Mouse (Mus musculus) hindbrain, embryonic 14.5 days (tissue): ENCODE data around the gene Ccdc9. TPM values are rescaled to one million over a fixed set of nuclear protein-coding genes. Genes with fewer than 3 reads are reported as not detected.
"Not testable (repeated sequence)": the region's sequence is repeated elsewhere in the genome, so short reads cannot be mapped to it uniquely, and the experiment has no call there.

Experiments
- ATAC-seq: fragments of 200-750 bp; cut with Nextera tagmentation; 2 replicates; pipeline ENCODE4 v1.8.0; 2017; ENCODE audit warnings: moderate number of reproducible peaks, mild to moderate bottlenecking, moderate TSS enrichment, moderate library complexity; ENCODE audit not compliant: low FRiP score
- DNase-seq: peaks from one replicate; pipeline ENCODE4 v3.0.0-alpha.2; 2015; ENCODE audit warnings: low spot score
- H3K27ac ChIP-seq: fragments of 300-500 bp; sonication (generic); 2 replicates; pipeline ENCODE4 v1.5.1; 2014; ENCODE audit warnings: mild to moderate bottlenecking, moderate library complexity
- H3K27me3 ChIP-seq: fragments of 300-500 bp; sonication (generic); 2 replicates; pipeline ENCODE4 v1.6.1; 2014; ENCODE audit warnings: mild to moderate bottlenecking, low read length, mixed read lengths; ENCODE audit not compliant: control insufficient read depth, insufficient read depth
- H3K36me3 ChIP-seq: fragments of 300-500 bp; sonication (generic); replicated peaks from 2 replicates; pipeline ENCODE4 v1.6.1; 2014; ENCODE audit not compliant: control insufficient read depth, insufficient read depth
- H3K4me1 ChIP-seq: fragments of 300-500 bp; sonication (generic); replicated peaks from 2 replicates; pipeline ENCODE4 v1.6.1; 2014; ENCODE audit warnings: antibody characterized with exemption, low read length, mixed read lengths; ENCODE audit not compliant: control insufficient read depth, insufficient read depth
- H3K4me2 ChIP-seq: fragments of 300-500 bp; sonication (generic); replicated peaks from 2 replicates; pipeline ENCODE4 v1.6.1; 2014; ENCODE audit warnings: mild to moderate bottlenecking, moderate library complexity
- H3K4me3 ChIP-seq: fragments of 300-500 bp; sonication (generic); replicated peaks from 2 replicates; pipeline ENCODE4 v1.5.1; 2014; ENCODE audit warnings: mild to moderate bottlenecking, low read length
- H3K9ac ChIP-seq: fragments of 300-500 bp; sonication (generic); 2 replicates; pipeline ENCODE4 v1.6.1; 2014
- H3K9me3 ChIP-seq: fragments of 300-500 bp; sonication (generic); 2 replicates; pipeline ENCODE4 v1.6.1; 2016; ENCODE audit warnings: low read length; ENCODE audit not compliant: control insufficient read depth
- WGBS: fragments of 180-500 bp; shearing (Covaris S2); extraction: QIAGEN DNeasy Blood & Tissue Kit; methylation state at CpG from one replicate; pipeline ENCODE4 v1.1.7; 2014; 5-methylcytosine and 5-hydroxymethylcytosine counted together
- polyA plus RNA-seq: library from polyadenylated mRNA; unstranded; fragments of >200 nt; fragmentation: Nextera tagmentation; extraction: Ambion mirVana; gene quantifications from 2 replicates; pipeline ENCODE4 v1.2.1, GENCODE M21; 2014

Ccdc9 gene
- polyA plus RNA-seq, 1 experiment from 2014 or later, result 17.0 TPM

DNA sequence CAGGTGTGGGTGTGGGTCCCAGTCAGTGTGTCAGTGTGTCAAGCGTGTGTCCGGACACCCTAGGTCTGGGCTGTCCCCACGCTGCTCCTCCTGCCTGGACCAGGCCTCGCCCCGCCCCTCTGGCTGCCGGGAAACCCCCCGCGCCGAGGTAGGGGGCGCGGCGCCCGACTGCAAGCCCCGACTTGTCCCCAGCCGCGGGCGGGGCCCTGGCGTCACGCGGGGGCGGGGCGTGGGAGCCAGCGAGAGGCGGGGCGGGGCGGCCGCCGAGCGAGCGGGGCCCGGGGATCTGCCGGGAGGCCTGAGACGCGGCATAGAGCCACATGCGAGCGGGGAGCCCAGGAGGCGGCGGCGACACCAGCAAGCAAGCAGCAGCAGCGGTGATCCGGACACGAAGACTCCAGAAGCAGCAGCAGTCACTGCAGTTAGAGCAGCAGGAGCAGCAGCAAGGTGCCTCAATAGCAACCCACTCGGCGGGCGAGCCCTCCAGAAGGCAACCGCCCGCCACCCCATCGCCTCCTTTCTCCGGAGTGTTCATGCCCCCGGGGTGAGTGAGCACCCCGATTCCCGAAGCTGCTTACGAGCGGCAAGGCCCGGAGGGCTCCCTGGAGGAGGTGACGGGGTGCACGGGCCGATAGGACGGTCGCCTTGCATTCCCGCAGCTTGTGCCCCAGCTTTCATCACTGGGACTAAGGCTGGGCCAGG lies 22.9 kb upstream of the Ccdc9 start:
- under 1% methylated on average over 61 of the region's 61 CpGs for WGBS
- H3K27ac ChIP-seq, result peak overlapping the region; percentile 51; the same call in 1 of the 2 replicates
- H3K9me3 ChIP-seq, result no peaks in the 10 kb centered on the region
- H3K36me3 ChIP-seq, result no peaks in the 10 kb centered on the region
- peak overlapping the region; percentile 63 for H3K4me3 ChIP-seq
- H3K4me1 ChIP-seq, result peaks cover 25% of the 10 kb centered on the region
- DNase-seq (peak; percentile 77), ATAC-seq (peak; percentile 29)
- H3K27me3 ChIP-seq, result no peaks in the 10 kb centered on the region
- peak overlapping the region; percentile 94 for H3K4me2 ChIP-seq
- H3K9ac ChIP-seq, result peak overlapping the region; percentile 53

DNA sequence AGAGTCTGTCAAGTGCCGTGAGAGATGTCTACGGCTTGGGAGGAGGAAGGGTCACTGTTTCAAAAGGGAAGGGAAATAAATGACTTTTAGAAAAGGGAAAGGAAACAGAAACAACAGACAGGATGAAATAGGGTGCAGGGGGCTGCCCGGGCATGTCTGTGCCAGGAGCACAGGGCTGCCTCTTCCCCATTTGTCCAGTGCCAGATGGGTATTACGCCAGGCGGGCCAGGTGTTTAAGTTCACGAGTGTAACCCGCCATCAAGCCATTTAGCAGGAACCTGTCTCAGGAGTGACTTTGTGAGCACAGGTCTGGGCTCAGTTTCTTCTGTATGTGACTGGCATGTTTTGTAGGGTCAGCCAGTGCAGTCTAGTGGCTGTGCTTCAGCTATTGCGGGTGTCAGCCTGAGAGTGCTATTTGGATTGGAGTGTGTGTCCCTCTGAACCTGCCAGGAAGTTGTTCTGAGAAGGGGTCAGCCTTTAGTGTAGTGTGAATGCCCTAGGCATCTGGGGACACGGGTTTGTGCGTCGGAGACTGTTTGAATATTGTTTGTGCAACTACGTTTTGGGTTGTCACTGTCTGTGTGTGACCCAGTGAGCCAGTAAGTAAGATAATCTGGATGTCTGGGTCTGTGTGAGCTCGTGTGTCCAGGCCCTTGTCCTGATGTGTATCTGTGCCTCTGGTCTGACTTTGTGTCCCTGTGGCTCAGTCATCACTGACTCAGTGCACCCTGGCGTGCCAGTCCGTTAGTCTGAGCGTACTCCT lies 22.1 kb upstream of the Ccdc9 start:
- Histone ChIP-seq H3K27ac (0 out of 2 replicates have a peak overlapping the region, but pooled peaks have one; percentile 36), H3K4me3 (peak overlapping the region; percentile 63), H3K36me3 (no peaks in the 10 kb centered on the region), H3K9me3 (no peaks in the 10 kb centered on the region), H3K27me3 (no peaks in the 10 kb centered on the region), H3K4me1 (peaks cover 25% of the 10 kb centered on the region), H3K4me2 (peak overlapping the region; percentile 94), H3K9ac (peak overlapping the region; percentile 53)
- ATAC-seq (no peak), DNase-seq (no peak)
- WGBS, result 44% methylated on average over 16 of the region's 16 CpGs

DNA sequence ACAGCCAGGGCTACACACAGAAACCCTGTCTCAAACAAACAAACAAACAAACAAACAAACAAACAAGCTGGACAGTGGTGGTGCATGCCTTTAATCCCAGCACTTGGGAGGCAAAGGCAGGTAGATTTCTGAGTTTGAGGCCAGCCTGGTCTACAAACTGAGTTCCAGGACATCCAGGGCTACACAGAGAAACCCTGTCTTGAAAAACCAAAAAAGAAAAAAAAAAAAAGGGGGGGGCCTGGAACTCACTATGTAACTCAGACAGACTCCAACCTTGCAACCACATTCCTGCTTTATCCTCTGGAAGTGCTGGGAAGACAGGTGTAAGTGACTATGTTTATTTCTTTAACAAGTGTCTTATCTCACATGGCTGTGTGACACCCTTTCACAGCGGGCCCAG lies 21.5 kb upstream of the Ccdc9 start, which contains the start of gene Bbc3:
Bbc3 (plus strand) TSS at position 301 of the 400 bp plus-strand sequence.
- H3K9ac ChIP-seq, result peak within 1 kb of the TSS; percentile 53
- not testable (repeated sequence) for ATAC-seq, H3K27me3 ChIP-seq, H3K9me3 ChIP-seq, H3K36me3 ChIP-seq, DNase-seq
- 70% methylated on average over 1 of the region's 1 CpGs for WGBS
- 0 out of 2 replicates have a peak within 1 kb of the TSS, but pooled peaks have one; percentile 36 for H3K27ac ChIP-seq
- H3K4me3 ChIP-seq, result peak within 1 kb of the TSS; percentile 63
- peak within 1 kb of the TSS; percentile 94 for H3K4me2 ChIP-seq
- H3K4me1 ChIP-seq, result peaks cover 21% of the 10 kb centered on the region

DNA sequence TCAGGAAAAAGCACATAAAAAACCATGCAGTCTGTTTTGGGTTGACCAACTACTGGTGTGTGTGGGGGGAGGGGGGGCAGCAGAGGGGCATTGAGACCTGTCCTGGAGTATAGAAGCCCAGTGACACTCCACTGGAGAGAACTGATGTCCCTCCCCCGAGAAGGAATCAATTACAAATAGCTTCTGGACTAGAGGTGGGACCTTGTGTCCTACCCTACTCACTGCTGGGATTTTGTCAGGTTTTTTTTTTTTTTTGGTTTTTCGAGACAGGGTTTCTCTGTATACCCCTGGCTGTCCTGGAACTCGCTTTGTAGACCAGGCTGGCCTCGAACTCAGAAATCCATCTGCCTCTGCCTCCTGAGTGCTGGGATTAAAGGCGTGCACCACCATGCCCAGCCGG lies 20.5 kb upstream of the Ccdc9 start:
- H3K9me3 ChIP-seq, DNase-seq, H3K36me3 ChIP-seq, ATAC-seq, H3K27me3 ChIP-seq, H3K27ac ChIP-seq, H3K4me3 ChIP-seq, H3K9ac ChIP-seq, H3K4me2 ChIP-seq: not testable (repeated sequence)
- peaks cover 12% of the 10 kb centered on the region for H3K4me1 ChIP-seq
- 78% methylated on average over 6 of the region's 6 CpGs for WGBS

GRCm38 (mm10) chr7:16299419-16300035 lies 12.9 kb upstream of the Ccdc9 start:
- peak overlapping the region; percentile 58 for H3K27ac ChIP-seq

DNA sequence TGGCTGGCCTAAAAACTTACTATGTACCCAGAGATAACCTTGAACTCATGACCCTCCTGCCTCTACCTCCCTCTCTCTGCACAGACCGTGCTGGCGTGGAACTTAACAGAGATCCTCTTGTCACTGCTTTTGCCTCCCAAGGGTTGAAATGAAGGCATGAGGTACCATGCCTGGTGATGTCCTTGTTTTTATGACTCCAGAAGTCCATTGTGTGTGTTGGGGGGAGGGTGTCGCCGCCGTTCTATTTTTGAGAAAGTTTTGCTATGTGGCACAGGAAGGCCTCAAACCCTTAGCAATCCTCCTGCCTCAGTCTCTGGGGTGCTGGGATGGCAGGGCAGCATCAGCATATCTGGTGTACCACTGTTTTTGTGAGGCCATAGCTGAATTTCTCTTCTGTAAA lies 12.3 kb upstream of the Ccdc9 start:
- peaks cover 22% of the 10 kb centered on the region for H3K4me1 ChIP-seq
- DNase-seq (no peak), ATAC-seq (no peak)
- peak overlapping the region; percentile 74 for H3K4me2 ChIP-seq
- 72% methylated on average over 5 of the region's 5 CpGs for WGBS
- peak overlapping the region; percentile 56 for H3K9ac ChIP-seq
- H3K27me3 ChIP-seq, result no peaks in the 10 kb centered on the region
- peak overlapping the region; percentile 40 for H3K4me3 ChIP-seq
- H3K36me3 ChIP-seq, result no peaks in the 10 kb centered on the region
- H3K27ac ChIP-seq, result peak overlapping the region; percentile 58; the same call in 1 of the 2 replicates
- no peaks in the 10 kb centered on the region for H3K9me3 ChIP-seq

More at GRCm38 (mm10) chr7:16299419-16300035, 12.9 kb upstream of the Ccdc9 start:
- H3K4me1 ChIP-seq, result peaks cover 22% of the 10 kb centered on the region
- no peaks in the 10 kb centered on the region for H3K36me3 ChIP-seq
- peak overlapping the region; percentile 56 for H3K9ac ChIP-seq
- no peaks in the 10 kb centered on the region for H3K27me3 ChIP-seq
- no peaks in the 10 kb centered on the region for H3K9me3 ChIP-seq
- peak overlapping the region; percentile 74 for H3K4me2 ChIP-seq
- ATAC-seq, result peak; percentile 94
- H3K4me3 ChIP-seq, result peak overlapping the region; percentile 40
- under 1% methylated on average over 51 of the region's 52 CpGs for WGBS
- peak; percentile 90 for DNase-seq

DNA sequence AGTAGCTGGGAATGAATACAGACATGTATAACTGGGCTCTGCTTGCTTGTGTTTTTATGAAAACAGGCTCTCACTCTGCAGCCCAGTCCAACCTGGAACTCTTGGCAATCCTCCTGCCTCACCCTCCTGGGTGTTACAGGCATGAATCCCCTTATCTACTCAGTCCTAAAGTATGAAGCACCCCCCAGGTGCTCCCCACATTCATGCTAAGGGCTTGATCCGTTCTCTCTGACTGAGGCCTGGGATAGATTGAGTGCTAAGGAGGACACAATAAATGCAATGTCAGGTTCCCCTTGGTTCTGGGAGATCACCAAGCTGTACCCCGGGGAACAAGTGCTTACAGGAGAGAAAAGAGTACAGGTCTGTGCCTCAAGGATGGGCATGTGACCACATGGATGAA lies 11.0 kb upstream of the Ccdc9 start:
- WGBS, result 58% methylated on average over 2 of the region's 2 CpGs
- no peaks in the 10 kb centered on the region for H3K9me3 ChIP-seq
- no peaks in the 10 kb centered on the region for H3K27me3 ChIP-seq
- no peak overlapping the region for H3K4me3 ChIP-seq
- H3K4me1 ChIP-seq, result peaks cover 22% of the 10 kb centered on the region
- DNase-seq (no peak), ATAC-seq (no peak)
- H3K27ac ChIP-seq, result no peak overlapping the region
- H3K36me3 ChIP-seq, result no peaks in the 10 kb centered on the region
- H3K9ac ChIP-seq, result peak overlapping the region; percentile 56; the same call in 1 of the 2 replicates
- H3K4me2 ChIP-seq, result peak overlapping the region; percentile 74; the same call in 1 of the 2 replicates

DNA sequence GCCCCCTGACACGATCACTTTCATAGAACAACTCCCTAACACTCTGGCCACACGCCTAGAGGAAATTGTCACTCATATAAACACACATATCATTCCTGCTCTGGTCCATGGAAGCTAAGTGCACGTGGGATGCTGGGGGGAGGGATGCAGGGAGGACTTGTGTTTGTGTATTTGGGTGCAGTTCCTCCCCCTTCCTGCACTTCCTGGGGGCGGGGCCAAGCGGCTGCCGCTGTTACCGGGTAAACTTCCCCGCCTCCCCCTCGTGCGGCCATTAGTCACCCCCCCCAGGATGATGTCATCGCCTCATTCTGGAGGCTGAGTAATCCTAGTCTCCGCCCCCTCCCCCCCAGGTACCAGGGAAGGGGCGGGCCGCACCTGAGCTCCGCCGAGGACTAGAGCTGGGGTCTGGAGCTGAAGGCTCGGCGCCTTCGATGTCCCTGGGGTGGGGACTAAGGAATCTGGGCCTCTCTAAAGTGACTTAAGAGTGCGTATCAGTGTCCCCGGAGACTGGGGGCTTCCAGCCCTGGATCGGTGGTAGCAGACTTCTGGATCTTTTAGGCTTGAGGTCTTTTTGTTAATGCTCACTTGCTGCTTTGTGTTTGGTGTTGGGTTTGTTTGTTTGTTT lies 10.3 kb upstream of the Ccdc9 start:
- Histone ChIP-seq H3K4me2 (peak overlapping the region; percentile 74), H3K27me3 (no peaks in the 10 kb centered on the region), H3K4me1 (peaks cover 22% of the 10 kb centered on the region), H3K9me3 (no peaks in the 10 kb centered on the region), H3K36me3 (no peaks in the 10 kb centered on the region), H3K27ac (peak overlapping the region; percentile 47), H3K4me3 (peak overlapping the region; percentile 32), H3K9ac (peak overlapping the region; percentile 56)
- WGBS, result under 1% methylated on average over 22 of the region's 22 CpGs
- ATAC-seq, result 0 out of 2 replicates have a peak, but pooled peaks have one; percentile 2
- peak; percentile 79 for DNase-seq
